Mouse (Mus musculus) liver, embryonic 14.5 days (tissue): ENCODE results near the gene Slc38a1.

Source experiments
- CTCF ChIP-seq: IDR thresholded peaks from 2 replicates; pipeline ENCODE4 v1.5.1; 2016; ENCODE audit warnings: antibody characterized with exemption, low read depth, control low read depth
- EP300 ChIP-seq: IDR thresholded peaks from 2 replicates; pipeline ENCODE4 v1.6.1; 2016; ENCODE audit warnings: antibody characterized with exemption, low read depth

- no peak for TF ChIP-seq CTCF
- no peak for TF ChIP-seq EP300
Measured at GRCm38 (mm10) chr15:96576998-96577397, 65.7 kb downstream of the Slc38a1 start.
